Mouse (Mus musculus) lung, embryonic 15.5 days (tissue): ENCODE data around the gene Adar. TPM values are rescaled to one million over a fixed set of nuclear protein-coding genes. Genes with fewer than 3 reads are reported as not detected.
A peak's percentile ranks its signal among the peaks of the same experiment; 100 is the strongest.

Experiments used
- ATAC-seq: fragments of 200-750 bp; cut with Nextera tagmentation; 2 replicates; pipeline ENCODE4 v1.8.0; 2017; ENCODE audit warnings: moderate number of reproducible peaks, borderline replicate concordance; ENCODE audit not compliant: low FRiP score, low TSS enrichment; ENCODE audit errors: extremely low read depth
- H3K27ac ChIP-seq: fragments of 300-500 bp; sonication (generic); 2 replicates; pipeline ENCODE4 v1.5.1; 2015; ENCODE audit warnings: moderate library complexity, mild to moderate bottlenecking, inconsistent platforms
- H3K27me3 ChIP-seq: fragments of 300-500 bp; sonication (generic); 2 replicates; pipeline ENCODE4 v1.6.1; 2015; ENCODE audit warnings: inconsistent platforms
- H3K36me3 ChIP-seq: fragments of 300-500 bp; sonication (generic); 2 replicates; pipeline ENCODE4 v1.6.1; 2015; ENCODE audit warnings: inconsistent platforms
- H3K4me1 ChIP-seq: fragments of 300-500 bp; sonication (generic); 2 replicates; pipeline ENCODE4 v1.6.1; 2015; ENCODE audit warnings: inconsistent platforms
- H3K4me2 ChIP-seq: fragments of 300-500 bp; sonication (generic); 2 replicates; pipeline ENCODE4 v1.6.1; 2015; ENCODE audit warnings: inconsistent platforms, mild to moderate bottlenecking, moderate library complexity
- H3K4me3 ChIP-seq: fragments of 300-500 bp; sonication (generic); 2 replicates; pipeline ENCODE4 v1.5.1; 2015; ENCODE audit warnings: mild to moderate bottlenecking, inconsistent platforms
- H3K9ac ChIP-seq: fragments of 300-500 bp; sonication (generic); 2 replicates; pipeline ENCODE4 v1.6.1; 2015; ENCODE audit warnings: inconsistent platforms
- H3K9me3 ChIP-seq: fragments of 300-500 bp; sonication (generic); 2 replicates; pipeline ENCODE4 v1.6.1; 2016; ENCODE audit warnings: inconsistent platforms
- WGBS: fragments of 180-500 bp; shearing (Covaris S2); methylation state at CpG from one replicate; pipeline ENCODE4 v1.1.7; 2015; 5-methylcytosine and 5-hydroxymethylcytosine counted together
- polyA plus RNA-seq: library from polyadenylated mRNA; unstranded; fragments of >200 nt; fragmentation: Nextera tagmentation; extraction: Ambion mirVana; gene quantifications from 2 replicates; pipeline ENCODE4 v1.2.1, GENCODE M21; 2015

The Adar gene
- polyA plus RNA-seq, 1 experiment from 2014 or later, result 10.8 TPM

DNA sequence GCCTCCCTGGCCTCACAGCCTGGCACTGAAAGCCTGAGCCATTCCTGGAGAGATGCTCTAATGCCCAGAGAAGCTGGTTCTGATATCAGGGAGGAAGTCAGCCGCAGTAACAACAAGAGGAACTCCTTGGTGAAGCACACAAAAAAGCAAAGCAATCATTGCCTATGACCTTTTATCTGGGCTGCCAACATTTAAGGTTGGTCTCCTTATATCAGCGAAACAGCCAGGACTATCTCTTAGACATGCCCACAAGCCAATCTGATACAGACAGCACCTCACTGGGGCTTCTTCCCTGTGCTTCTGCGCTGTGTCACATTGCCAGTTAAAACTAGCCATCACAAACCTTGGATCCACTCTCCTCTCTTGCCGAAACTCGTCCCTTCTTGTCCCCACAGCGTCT lies 23.7 kb downstream of the Adar start:
- H3K9ac ChIP-seq, result no peak overlapping the region
- no peaks in the 10 kb centered on the region for H3K4me1 ChIP-seq
- ATAC-seq, result no peak
- no peaks in the 10 kb centered on the region for H3K9me3 ChIP-seq
- no peak overlapping the region for H3K4me2 ChIP-seq
- no peak overlapping the region for H3K27ac ChIP-seq
- no peaks in the 10 kb centered on the region for H3K27me3 ChIP-seq
- no peak overlapping the region for H3K4me3 ChIP-seq
- 90% methylated on average over 6 of the region's 6 CpGs for WGBS
- H3K36me3 ChIP-seq, result peaks cover 43% of the 10 kb centered on the region

DNA sequence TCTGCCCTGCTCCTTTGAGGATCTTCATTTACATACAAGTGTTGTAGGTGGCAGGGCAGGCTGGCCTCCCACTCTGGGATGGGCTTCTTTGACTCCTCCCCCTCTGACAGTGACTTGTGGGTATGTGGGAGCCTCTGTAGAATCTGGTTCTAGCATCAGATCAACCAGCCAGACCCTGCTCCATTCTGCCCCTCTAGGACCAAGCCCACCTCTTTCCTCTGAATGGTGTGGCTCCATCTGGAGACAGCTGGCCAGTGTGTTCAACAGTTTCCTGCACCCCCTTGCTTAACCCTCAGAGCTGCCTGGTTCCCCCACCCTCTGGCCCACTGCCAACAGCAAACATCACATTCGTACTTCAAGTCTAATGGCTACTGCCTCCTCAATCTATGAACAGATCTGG lies 37.5 kb downstream of the Adar start:
- no peaks in the 10 kb centered on the region for H3K27me3 ChIP-seq
- WGBS, result 8% methylated on average over 1 of the region's 1 CpGs
- no peak overlapping the region for H3K4me2 ChIP-seq
- H3K36me3 ChIP-seq, result peaks cover 16% of the 10 kb centered on the region
- H3K4me1 ChIP-seq, result peaks cover 7% of the 10 kb centered on the region
- ATAC-seq, result peak; percentile 19; the same call in 1 of the 2 replicates
- H3K27ac ChIP-seq, result no peak overlapping the region
- no peaks in the 10 kb centered on the region for H3K9me3 ChIP-seq
- no peak overlapping the region for H3K4me3 ChIP-seq
- H3K9ac ChIP-seq, result no peak overlapping the region

DNA sequence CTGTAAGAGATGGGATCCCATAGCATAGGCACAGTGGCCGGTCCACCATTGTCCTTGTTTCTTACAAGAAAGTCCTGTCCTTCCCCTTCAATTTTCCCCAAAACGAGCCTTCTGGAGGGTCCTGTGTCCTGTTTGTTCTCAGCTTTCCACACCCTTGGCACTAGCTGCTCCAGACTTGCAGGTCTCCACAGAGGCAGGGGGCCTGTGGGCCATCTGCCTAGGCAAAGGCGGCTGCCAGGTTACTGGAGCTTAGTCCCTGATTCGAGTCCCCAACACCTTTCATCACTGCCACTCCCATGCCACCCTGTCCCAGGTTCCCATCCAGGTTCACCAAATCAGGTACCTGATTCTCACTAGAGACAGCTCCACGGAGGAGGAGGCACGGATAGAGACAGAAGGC lies 40.5 kb downstream of the Adar start:
- H3K4me1 ChIP-seq, result peaks cover 7% of the 10 kb centered on the region
- no peak overlapping the region for H3K4me3 ChIP-seq
- H3K36me3 ChIP-seq, result peaks cover 5% of the 10 kb centered on the region; the same call in 1 of the 2 replicates
- H3K27me3 ChIP-seq, result no peaks in the 10 kb centered on the region
- H3K9me3 ChIP-seq, result no peaks in the 10 kb centered on the region
- ATAC-seq, result no peak
- H3K9ac ChIP-seq, result no peak overlapping the region
- H3K4me2 ChIP-seq, result no peak overlapping the region
- WGBS, result 71% methylated on average over 6 of the region's 6 CpGs
- no peak overlapping the region for H3K27ac ChIP-seq

DNA sequence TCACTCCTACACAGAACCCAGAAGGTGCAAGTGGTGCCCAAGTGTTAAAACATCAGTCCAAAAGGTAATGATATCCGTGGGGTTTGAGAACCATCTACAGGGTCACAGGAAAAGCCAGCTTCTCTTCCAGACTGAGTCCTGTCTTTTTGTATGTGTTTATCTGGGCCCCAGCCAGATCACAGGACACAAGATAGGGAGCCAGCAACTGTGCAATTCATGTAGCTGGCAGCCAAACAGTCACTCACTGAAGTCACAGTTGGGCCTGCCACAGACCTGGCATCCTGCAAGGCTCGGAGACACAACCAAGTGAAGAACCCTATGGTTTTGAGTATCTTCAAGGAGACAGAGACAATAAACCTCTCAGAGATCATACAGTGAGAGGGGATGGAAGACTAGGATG lies 43.0 kb downstream of the Adar start:
- Histone ChIP-seq H3K9me3 (no peaks in the 10 kb centered on the region), H3K9ac (no peak overlapping the region), H3K36me3 (no peaks in the 10 kb centered on the region), H3K4me1 (no peaks in the 10 kb centered on the region), H3K4me3 (no peak overlapping the region), H3K27me3 (no peaks in the 10 kb centered on the region), H3K27ac (no peak overlapping the region), H3K4me2 (no peak overlapping the region)
- ATAC-seq, result no peak
- 73% methylated on average over 2 of the region's 2 CpGs for WGBS

DNA sequence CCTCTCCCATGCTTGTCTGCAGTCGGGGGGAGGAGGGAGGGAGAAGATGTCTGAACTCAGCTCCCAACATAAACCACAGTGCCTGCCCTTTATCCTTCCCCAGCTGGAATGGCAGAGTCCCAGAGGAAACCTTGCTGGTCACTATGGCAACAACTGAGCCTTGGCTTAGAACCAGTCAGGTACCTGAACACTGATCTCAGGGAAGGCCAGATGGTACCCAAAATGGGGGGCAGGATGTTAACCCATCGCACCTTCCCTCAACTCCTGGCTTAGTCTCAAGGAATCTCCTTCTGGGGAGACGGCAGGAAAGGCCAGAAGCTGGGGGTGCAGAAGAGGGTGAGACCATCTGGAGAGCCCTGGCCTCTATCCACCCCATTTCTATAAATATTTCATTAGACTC lies 45.0 kb downstream of the Adar start:
- no peak for ATAC-seq
- no peak overlapping the region for H3K27ac ChIP-seq
- WGBS, result 62% methylated on average over 2 of the region's 3 CpGs
- no peaks in the 10 kb centered on the region for H3K4me1 ChIP-seq
- H3K9ac ChIP-seq, result no peak overlapping the region
- H3K4me3 ChIP-seq, result no peak overlapping the region
- H3K9me3 ChIP-seq, result no peaks in the 10 kb centered on the region
- no peak overlapping the region for H3K4me2 ChIP-seq
- peaks cover 15% of the 10 kb centered on the region; the same call in 1 of the 2 replicates for H3K27me3 ChIP-seq
- H3K36me3 ChIP-seq, result no peaks in the 10 kb centered on the region

DNA sequence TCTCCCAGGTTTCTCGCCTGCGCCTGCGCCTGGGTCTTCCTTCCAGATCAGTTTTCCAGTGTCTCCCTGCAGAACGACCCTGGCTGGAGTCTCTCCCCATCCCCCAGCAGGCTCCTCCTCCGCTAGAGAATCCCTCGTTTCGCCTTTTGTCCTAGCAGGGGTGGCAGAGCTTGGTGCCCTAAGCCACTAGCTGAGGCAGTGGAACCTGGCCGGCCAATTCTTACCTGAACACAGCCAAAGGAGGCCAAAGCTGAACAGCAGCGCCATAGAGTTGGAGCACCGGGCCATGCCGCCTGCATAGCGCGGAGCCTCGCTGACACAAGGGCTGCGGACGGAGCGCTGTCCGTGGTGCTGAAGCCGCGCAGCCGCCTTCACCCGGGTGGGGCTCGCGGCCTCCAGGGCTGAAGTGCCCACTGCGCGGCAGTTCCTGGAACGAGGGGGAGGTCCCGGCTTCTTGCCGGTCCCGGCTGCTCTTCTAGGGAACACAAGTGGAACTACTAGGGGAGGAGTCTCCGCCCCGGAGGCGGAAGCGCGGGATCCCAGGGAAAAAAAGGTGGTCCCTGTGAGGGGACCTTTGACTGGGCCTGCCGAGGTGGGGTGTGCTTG lies 49.4 kb downstream of the Adar start, which contains the start of gene Chrnb2:
TSS of gene Chrnb2 (minus strand) at position 514 of the 606 bp plus-strand sequence.
- peak; percentile 79 for ATAC-seq
- Histone ChIP-seq H3K27me3 (peaks cover 19% of the 10 kb centered on the region; the same call in 1 of the 2 replicates), H3K36me3 (no peaks in the 10 kb centered on the region), H3K4me3 (no peak within 1 kb of the TSS), H3K27ac (no peak within 1 kb of the TSS), H3K4me1 (no peaks in the 10 kb centered on the region), H3K4me2 (peak within 1 kb of the TSS; percentile 40), H3K9ac (no peak within 1 kb of the TSS), H3K9me3 (no peaks in the 10 kb centered on the region)
- WGBS, result under 1% methylated on average over 36 of the region's 36 CpGs

DNA sequence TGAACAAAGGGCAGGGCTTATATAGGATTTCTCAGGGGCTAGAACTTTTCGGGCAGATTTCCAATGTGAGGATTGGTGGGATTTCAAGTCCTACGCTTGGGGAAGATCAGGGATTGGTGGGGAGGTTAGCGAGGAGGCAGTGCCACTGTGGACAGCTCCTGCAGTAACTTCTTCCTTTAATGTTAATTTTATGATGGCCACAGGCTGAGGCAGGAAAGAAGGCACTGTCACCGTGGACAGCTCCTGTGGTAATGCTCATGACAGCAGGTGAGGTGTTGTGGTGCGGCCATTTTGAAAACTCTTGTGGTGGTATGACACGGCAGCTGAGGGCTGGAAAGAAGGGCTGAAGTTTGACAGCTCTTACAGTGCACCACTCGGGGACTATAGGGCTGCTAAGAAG lies 54.8 kb downstream of the Adar start:
- Histone ChIP-seq H3K4me2 (no peak overlapping the region), H3K36me3 (no peaks in the 10 kb centered on the region), H3K9me3 (no peaks in the 10 kb centered on the region), H3K27me3 (peaks cover 6% of the 10 kb centered on the region; the same call in 1 of the 2 replicates), H3K4me1 (peaks cover 16% of the 10 kb centered on the region), H3K27ac (no peak overlapping the region), H3K9ac (no peak overlapping the region), H3K4me3 (no peak overlapping the region)
- 60% methylated on average over 7 of the region's 7 CpGs for WGBS
- no peak for ATAC-seq

DNA sequence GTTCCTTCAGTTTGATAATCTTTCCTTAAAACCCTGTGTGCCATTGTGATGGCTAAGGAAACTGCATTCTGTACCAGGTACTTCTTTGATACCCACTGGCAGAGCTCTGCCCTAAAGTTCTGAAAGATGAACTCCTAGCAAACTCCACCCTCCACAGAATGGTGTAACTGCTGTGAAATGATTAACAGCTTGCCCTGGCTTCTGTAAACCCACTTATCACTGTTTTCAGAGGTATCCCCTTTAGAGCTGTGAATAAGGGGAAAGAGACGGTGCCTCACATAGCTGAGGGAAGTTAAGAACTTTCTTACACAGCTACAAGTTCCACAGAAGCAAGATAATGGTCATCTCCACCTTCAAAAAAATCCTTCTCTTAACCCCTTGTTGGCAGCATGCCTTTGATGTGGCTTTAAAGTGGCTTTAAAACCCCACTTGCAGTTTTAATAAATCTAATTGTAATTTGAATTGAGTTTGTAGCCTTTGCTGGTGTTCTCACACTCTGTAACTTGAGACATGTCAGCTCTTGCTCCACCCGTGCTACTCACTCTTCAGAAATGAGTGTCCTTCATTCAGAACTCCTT lies 55.7 kb downstream of the Adar start:
- Histone ChIP-seq H3K27ac (no peak overlapping the region), H3K27me3 (no peaks in the 10 kb centered on the region), H3K9me3 (no peaks in the 10 kb centered on the region), H3K4me2 (no peak overlapping the region), H3K4me3 (no peak overlapping the region), H3K36me3 (no peaks in the 10 kb centered on the region), H3K9ac (no peak overlapping the region), H3K4me1 (peaks cover 25% of the 10 kb centered on the region)
- ATAC-seq, result no peak
- WGBS, result 40% methylated on average over 2 of the region's 2 CpGs

DNA sequence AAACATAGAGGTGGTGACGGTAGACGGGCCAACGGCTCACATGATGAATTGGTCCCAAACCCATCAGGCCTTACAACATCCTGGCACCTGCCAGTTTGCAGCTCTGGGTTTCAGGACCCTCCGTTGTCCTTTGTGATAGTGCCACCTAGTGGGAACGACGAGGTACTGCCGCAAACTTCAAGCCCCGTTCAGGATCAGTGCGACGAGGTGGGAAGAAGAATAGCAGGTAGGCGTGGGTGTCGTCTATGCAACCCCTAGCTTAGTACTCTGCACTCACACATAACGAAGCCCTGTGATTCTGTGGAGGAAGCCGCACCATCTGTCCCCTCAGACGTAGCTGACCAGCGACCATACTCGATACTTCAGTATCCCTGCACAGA lies 57.8 kb downstream of the Adar start:
- peaks cover 16% of the 10 kb centered on the region for H3K36me3 ChIP-seq
- H3K27me3 ChIP-seq, result no peaks in the 10 kb centered on the region
- H3K4me3 ChIP-seq, result peak overlapping the region; percentile 99
- peaks cover 34% of the 10 kb centered on the region for H3K4me1 ChIP-seq
- ATAC-seq, result peak; percentile 66
- WGBS, result under 1% methylated on average over 17 of the region's 17 CpGs
- H3K27ac ChIP-seq, result peak overlapping the region; percentile 98
- no peaks in the 10 kb centered on the region for H3K9me3 ChIP-seq
- H3K9ac ChIP-seq, result peak overlapping the region; percentile 100
- H3K4me2 ChIP-seq, result peak overlapping the region; percentile 73

DNA sequence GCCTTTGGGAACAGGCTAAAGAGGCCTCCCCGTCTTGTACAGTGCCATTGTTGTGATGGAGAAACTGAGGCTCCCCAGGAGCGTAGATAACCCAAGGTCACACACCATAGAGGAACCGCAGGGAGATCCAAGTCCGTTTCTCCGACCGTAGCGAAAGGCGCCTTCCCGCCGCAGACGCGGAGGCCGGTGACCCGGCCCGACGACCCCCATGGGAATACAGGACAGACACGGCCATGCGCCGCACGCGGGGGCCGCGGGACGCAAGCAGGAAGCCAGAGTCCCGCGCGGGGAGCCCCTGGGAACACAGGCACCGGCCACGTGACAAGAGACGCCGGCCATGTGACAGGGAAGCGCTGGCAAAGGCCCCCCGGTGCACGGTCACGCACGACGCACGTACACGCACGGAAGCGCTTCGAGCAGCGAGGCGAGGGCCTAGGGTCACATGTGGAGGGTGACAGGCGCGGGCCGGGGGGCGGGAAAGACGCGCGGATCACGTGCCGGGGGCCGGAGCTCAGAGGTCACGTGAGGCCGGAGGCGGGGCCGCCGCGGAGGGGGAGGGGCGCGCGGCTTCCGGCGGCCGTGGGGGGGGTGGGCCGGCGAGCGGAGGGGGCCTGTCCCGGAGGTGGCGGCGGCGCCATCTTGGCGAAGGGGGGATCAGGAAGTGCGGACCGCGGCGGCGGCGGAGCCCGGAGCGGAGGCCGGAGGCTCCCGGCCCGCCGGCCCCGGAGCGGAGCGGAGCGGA lies 58.3 kb downstream of the Adar start, which contains the start of gene Ube2q1:
TSS of gene Ube2q1 (plus strand) at position 649 of the 742 bp plus-strand sequence.
- Histone ChIP-seq H3K27me3 (no peaks in the 10 kb centered on the region), H3K4me2 (peak within 1 kb of the TSS; percentile 73), H3K9ac (peak within 1 kb of the TSS; percentile 100), H3K9me3 (no peaks in the 10 kb centered on the region), H3K4me1 (peaks cover 34% of the 10 kb centered on the region), H3K4me3 (peak within 1 kb of the TSS; percentile 99), H3K36me3 (peaks cover 20% of the 10 kb centered on the region), H3K27ac (peak within 1 kb of the TSS; percentile 98)
- ATAC-seq, result peak; percentile 93
- WGBS, result under 1% methylated on average over 79 of the region's 90 CpGs

DNA sequence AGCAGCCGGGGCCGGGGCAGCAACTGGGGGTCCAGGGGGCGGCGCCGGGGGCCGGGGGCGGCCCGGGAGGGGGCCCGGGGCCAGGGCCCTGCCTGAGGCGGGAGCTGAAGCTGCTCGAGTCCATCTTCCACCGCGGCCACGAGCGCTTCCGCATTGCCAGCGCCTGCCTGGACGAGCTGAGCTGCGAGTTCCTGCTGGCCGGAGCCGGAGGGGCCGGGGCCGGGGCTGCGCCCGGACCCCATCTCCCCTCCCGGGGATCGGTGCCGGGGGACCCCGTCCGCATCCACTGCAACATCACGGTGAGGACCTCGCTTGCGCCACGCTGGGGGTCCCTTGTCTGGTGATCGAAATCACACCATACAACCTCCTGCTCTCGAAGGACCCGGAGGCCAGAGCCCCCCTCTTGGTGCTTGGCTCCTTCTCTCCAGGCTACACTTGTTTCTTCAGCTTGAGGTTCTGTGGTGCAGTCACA lies 59.0 kb downstream of the Adar start:
- peak overlapping the region; percentile 99 for H3K4me3 ChIP-seq
- H3K4me1 ChIP-seq, result peaks cover 34% of the 10 kb centered on the region
- 2% methylated on average over 34 of the region's 37 CpGs for WGBS
- peak; percentile 59 for ATAC-seq
- H3K4me2 ChIP-seq, result peak overlapping the region; percentile 73
- peak overlapping the region; percentile 98 for H3K27ac ChIP-seq
- H3K9me3 ChIP-seq, result no peaks in the 10 kb centered on the region
- peak overlapping the region; percentile 100 for H3K9ac ChIP-seq
- H3K27me3 ChIP-seq, result no peaks in the 10 kb centered on the region
- peaks cover 27% of the 10 kb centered on the region for H3K36me3 ChIP-seq
